47 mouse cellular contexts compared by ENCODE assay signal in the genomic region with DNA sequence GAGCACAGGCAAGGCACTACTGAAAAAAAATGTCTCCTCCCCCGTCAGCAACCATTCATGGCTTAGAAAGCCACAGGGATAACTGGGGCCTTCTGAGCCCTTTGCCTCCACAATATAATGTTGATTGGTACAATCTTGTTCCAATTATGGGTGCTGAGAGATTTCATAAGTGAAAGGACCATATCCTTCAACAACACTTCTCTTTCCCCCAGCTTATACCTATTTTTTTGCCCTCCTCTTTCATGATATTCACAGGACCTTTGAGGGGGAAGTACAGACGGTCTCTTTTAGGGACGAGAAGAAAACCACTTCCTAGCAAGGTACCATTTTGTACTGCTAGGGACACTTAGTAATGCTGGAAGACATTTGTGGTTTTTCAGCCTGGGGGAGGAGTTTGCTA. TPM values are rescaled to one million over a fixed set of nuclear protein-coding genes. Genes with fewer than 3 reads are reported as not detected.
"Had no signal": no experiment of that assay in that cellular context is flagged by ENCODE, and none has a peak within 500 bp of the region (broad histone marks: within the 10 kb centered on the region; RNA-seq: fewer than 3 reads in every experiment).

No protein-coding gene starts in this region.

- H3K4me3 ChIP-seq: left cerebral cortex, adult 2 months; limb, embryonic 12.5 days; limb, embryonic 13.5 days; limb, embryonic 15.5 days; liver, embryonic 12.5 days; liver, embryonic 13.5 days; liver, embryonic 15.5 days; lung, embryonic 15.5 days; megakaryocyte, embryonic 14.5 days; midbrain, embryonic 10.5 days; midbrain, embryonic 12.5 days; midbrain, embryonic 13.5 days; midbrain, embryonic 15.5 days; myocyte; neural tube, embryonic 12.5 days had no signal

- H3K4me2 ChIP-seq: limb, embryonic 12.5 days; limb, embryonic 13.5 days; limb, embryonic 15.5 days; liver, embryonic 11.5 days; liver, embryonic 12.5 days; liver, embryonic 13.5 days; liver, embryonic 15.5 days; lung, embryonic 14.5 days; lung, embryonic 15.5 days; midbrain, embryonic 11.5 days; midbrain, embryonic 12.5 days; midbrain, embryonic 13.5 days; midbrain, embryonic 15.5 days; neural tube, embryonic 12.5 days had no signal

- H3K36me3 ChIP-seq: limb, embryonic 12.5 days; limb, embryonic 13.5 days; limb, embryonic 15.5 days; liver, embryonic 12.5 days; liver, embryonic 13.5 days; liver, embryonic 15.5 days; lung, embryonic 15.5 days; midbrain, embryonic 10.5 days; midbrain, embryonic 12.5 days; midbrain, embryonic 13.5 days; midbrain, embryonic 15.5 days; neural tube, embryonic 12.5 days had no signal

- H3K4me1 ChIP-seq: limb, embryonic 13.5 days; limb, embryonic 15.5 days; liver, embryonic 12.5 days; liver, embryonic 15.5 days; lung, embryonic 15.5 days; midbrain, embryonic 10.5 days; midbrain, embryonic 12.5 days; midbrain, embryonic 13.5 days; neural tube, embryonic 12.5 days had no signal

- DNase-seq: left cerebral cortex, postnatal 4 days; liver; liver, embryonic 13.5 days; liver, postnatal 0 days; lung, adult 18-20 months; lung, adult 2 months; lung, embryonic 14.5 days; lung, postnatal 14 days; lung, postnatal 36 days; lung, postnatal 4 days; midbrain, embryonic 14.5 days had no signal

- H3K27me3 ChIP-seq: limb, embryonic 12.5 days; limb, embryonic 13.5 days; limb, embryonic 15.5 days; liver, embryonic 12.5 days; liver, embryonic 13.5 days; liver, embryonic 15.5 days; lung, embryonic 15.5 days; megakaryocyte, embryonic 14.5 days; midbrain, embryonic 12.5 days; midbrain, embryonic 13.5 days; midbrain, embryonic 15.5 days; neural tube, embryonic 12.5 days had no signal

- ATAC-seq: liver, embryonic 12.5 days; liver, postnatal 0 days; lung, postnatal 0 days; midbrain, embryonic 13.5 days; midbrain, embryonic 15.5 days; midbrain, embryonic 16.5 days had no signal

- H3K27ac ChIP-seq: left cerebral cortex, adult 2 months; limb, embryonic 12.5 days; limb, embryonic 13.5 days; limb, embryonic 15.5 days; liver, embryonic 12.5 days; liver, embryonic 13.5 days; liver, embryonic 14.5 days; liver, embryonic 15.5 days; lung, embryonic 15.5 days; macrophage; midbrain, embryonic 10.5 days; midbrain, embryonic 12.5 days; midbrain, embryonic 13.5 days; midbrain, embryonic 15.5 days; neural tube, embryonic 12.5 days had no signal

- H3K9me3 ChIP-seq: limb, embryonic 12.5 days; limb, embryonic 15.5 days; liver, embryonic 12.5 days; liver, embryonic 13.5 days; liver, embryonic 15.5 days; lung, embryonic 15.5 days; midbrain, embryonic 10.5 days; midbrain, embryonic 12.5 days; midbrain, embryonic 13.5 days; midbrain, embryonic 15.5 days; neural tube, embryonic 12.5 days had no signal

- H3K9ac ChIP-seq: limb, embryonic 12.5 days; limb, embryonic 13.5 days; limb, embryonic 15.5 days; liver, embryonic 12.5 days; liver, embryonic 13.5 days; liver, embryonic 14.5 days; liver, embryonic 15.5 days; liver, postnatal 0 days; lung, embryonic 14.5 days; lung, embryonic 15.5 days; midbrain, embryonic 12.5 days; midbrain, embryonic 13.5 days; midbrain, embryonic 15.5 days; neural tube, embryonic 12.5 days had no signal

RNA-seq across cellular contexts. Expression of a gene that starts 57.1 kb away (rescaled TPM):
- total RNA-seq: left cerebral cortex, adult 2 months; left cerebral cortex, adult 8-10 months; left cerebral cortex, postnatal 10 days; left cerebral cortex, postnatal 14 days; left cerebral cortex, postnatal 25 days; left cerebral cortex, postnatal 36 days; left cerebral cortex, postnatal 4 days; liver, adult 2 months; megakaryocyte progenitor cell, adult 5-6 weeks; megakaryocyte, adult 5-6 weeks; megakaryocyte-erythroid progenitor cell, adult 5-6 weeks; midbrain, postnatal 0 days; monocyte, adult 5-6 weeks had no signal
- polyA plus RNA-seq: limb, embryonic 11.5 days; limb, embryonic 12.5 days; limb, embryonic 13.5 days; limb, embryonic 14.5 days; limb, embryonic 15.5 days; liver, adult 2 months; liver, embryonic 11.5 days; liver, embryonic 12.5 days; liver, embryonic 13.5 days; liver, embryonic 14.5 days; liver, embryonic 15.5 days; liver, embryonic 16.5 days; liver, postnatal 0 days; lung, adult 2 months; lung, embryonic 14.5 days; lung, embryonic 15.5 days; lung, embryonic 16.5 days; lung, postnatal 0 days; macrophage; midbrain, embryonic 10.5 days; midbrain, embryonic 11.5 days; midbrain, embryonic 12.5 days; midbrain, embryonic 13.5 days; midbrain, embryonic 14.5 days; midbrain, embryonic 15.5 days; midbrain, embryonic 16.5 days; midbrain, postnatal 0 days; myocyte; neural tube, embryonic 11.5 days; neural tube, embryonic 12.5 days had no signal
